Mouse (Mus musculus): ENCODE results near the gene Chrm4.

Chrm4 gene

GRCm38 (mm10) chr2:91922586-91923414 lies 4.2 kb upstream of the Chrm4 start:
- DNase-seq = no peak

- no peak for DNase-seq
Measured at GRCm38 (mm10) chr2:91923415-91924337, 3.4 kb upstream of the Chrm4 start.

- DNase-seq = no peak
Measured at GRCm38 (mm10) chr2:91924726-91925125, 2.3 kb upstream of the Chrm4 start.

GRCm38 (mm10) chr2:91925442-91925841 lies 1.6 kb upstream of the Chrm4 start:
- DNase-seq = no peak

- DNase-seq = peak in 1 of 2 experiments; percentile 55
Measured at GRCm38 (mm10) chr2:91927826-91928533, 931 bp downstream of the Chrm4 start.

GRCm38 (mm10) chr2:91928534-91929350 lies 1.7 kb downstream of the Chrm4 start:
- DNase-seq = no peak

- DNase-seq = no peak
Measured at GRCm38 (mm10) chr2:91929455-91929854, 2.4 kb downstream of the Chrm4 start.

GRCm38 (mm10) chr2:91929936-91930335 lies 2.9 kb downstream of the Chrm4 start:
- DNase-seq = no peak

GRCm38 (mm10) chr2:91930761-91931291 lies 3.8 kb downstream of the Chrm4 start:
- DNase-seq = no peak

- DNase-seq = no peak
Measured at GRCm38 (mm10) chr2:91931328-91932159, 4.5 kb downstream of the Chrm4 start.

GRCm38 (mm10) chr2:91932160-91932711 lies 5.2 kb downstream of the Chrm4 start, which contains the start of gene Mdk:
Gene Mdk, minus strand, starts transcription at chr2:91932297.
- DNase-seq = no peak

GRCm38 (mm10) chr2:91932737-91933350 lies 5.8 kb downstream of the Chrm4 start:
- DNase-seq = no peak

GRCm38 (mm10) chr2:91933471-91933870 lies 6.4 kb downstream of the Chrm4 start:
- no peak for DNase-seq

GRCm38 (mm10) chr2:91934016-91934415 lies 7.0 kb downstream of the Chrm4 start:
- DNase-seq = no peak

- no peak for DNase-seq
Measured at GRCm38 (mm10) chr2:91934826-91935525, 7.9 kb downstream of the Chrm4 start.

- no peak for DNase-seq
Measured at GRCm38 (mm10) chr2:91936154-91936553, 9.1 kb downstream of the Chrm4 start.

GRCm38 (mm10) chr2:91939303-91939935 lies 12.4 kb downstream of the Chrm4 start:
- no peak for DNase-seq

- DNase-seq = no peak
Measured at GRCm38 (mm10) chr2:91942356-91942755, 15.3 kb downstream of the Chrm4 start.
